Mouse (Mus musculus) thymus, postnatal 4 days (tissue): ENCODE results near the gene Prl7d1.
"Not testable (repeated sequence)": the region's sequence is repeated elsewhere in the genome, so short reads cannot be mapped to it uniquely, and the experiment has no call there.

Experiments used
- DNase-seq: peaks from one replicate; pipeline ENCODE4 v3.0.0; 2021

Gene Prl7d1

DNA sequence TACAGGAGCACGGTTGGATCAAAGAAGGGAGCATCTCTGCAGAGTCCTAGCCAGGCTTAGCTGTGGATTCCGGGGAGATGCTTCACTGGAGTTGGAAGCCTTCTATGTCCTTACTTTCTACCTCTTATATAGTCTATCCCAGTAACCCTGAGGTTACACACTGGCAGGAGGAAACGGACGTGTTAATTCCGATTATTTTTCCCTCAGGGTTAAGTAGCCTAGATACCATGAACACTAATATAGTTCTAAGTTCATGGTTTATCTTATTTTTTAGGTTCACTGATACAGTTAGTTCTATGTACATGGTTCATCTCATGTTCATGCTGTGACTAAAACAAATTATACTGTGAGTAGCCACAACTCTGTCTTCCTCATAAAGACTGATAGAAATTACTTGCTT is at the start of gene Prl7d1:
TSS of gene Prl7d1 (minus strand) at position 101 of the 400 bp plus-strand sequence.
- DNase-seq, result no peak

GRCm38 (mm10) chr13:27734512-27735186 is 18.1 kb upstream of the Prl7d1 start:
- DNase-seq, result no peak

GRCm38 (mm10) chr13:27730286-27730959 is 13.9 kb upstream of the Prl7d1 start:
- not testable (repeated sequence) for DNase-seq

DNA sequence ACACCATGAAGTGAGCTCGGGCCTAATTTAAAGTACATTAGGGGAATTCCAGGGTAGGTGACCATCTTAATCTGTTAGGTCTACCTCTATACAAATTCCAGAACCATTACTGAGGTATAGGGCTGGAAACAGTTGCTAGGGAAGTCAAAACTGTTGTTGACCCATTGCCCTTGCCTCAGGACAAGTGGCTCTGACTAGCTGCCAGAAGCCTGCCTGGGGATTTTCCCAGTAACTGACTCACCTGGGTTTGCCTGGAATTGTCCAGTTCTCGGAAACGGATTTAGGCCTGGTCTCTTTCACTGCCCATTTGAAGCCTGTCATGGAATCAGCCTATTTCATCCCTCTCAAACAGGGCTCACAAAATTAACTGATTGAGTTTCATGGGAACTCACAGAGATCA is 8.5 kb upstream of the Prl7d1 start:
- DNase-seq, result not testable (repeated sequence)

GRCm38 (mm10) chr13:27706521-27706920 is 10.0 kb downstream of the Prl7d1 start:
- DNase-seq, result no peak

DNA sequence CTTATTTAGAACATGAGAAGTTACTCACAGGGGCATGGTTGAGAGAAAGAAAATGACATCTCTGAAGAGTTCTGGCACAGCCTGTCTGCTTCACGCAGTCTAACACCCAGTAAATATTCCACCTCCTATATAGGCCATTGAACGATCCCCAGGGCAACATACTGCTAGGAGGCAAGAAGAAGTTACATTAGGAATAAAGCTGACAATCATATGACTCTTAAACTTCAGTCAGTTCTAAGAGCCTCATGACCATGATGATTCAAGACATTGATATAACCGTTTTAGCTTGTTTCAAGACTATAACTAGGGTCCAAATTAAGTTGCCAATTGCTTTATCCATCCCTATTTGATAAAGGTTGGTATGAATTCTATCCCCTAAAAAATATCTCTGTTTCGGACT is 48.6 kb downstream of the Prl7d1 start, which contains the start of gene Prl7a2:
TSS of gene Prl7a2 (minus strand) at position 101 of the 400 bp plus-strand sequence.
- no peak for DNase-seq

DNA sequence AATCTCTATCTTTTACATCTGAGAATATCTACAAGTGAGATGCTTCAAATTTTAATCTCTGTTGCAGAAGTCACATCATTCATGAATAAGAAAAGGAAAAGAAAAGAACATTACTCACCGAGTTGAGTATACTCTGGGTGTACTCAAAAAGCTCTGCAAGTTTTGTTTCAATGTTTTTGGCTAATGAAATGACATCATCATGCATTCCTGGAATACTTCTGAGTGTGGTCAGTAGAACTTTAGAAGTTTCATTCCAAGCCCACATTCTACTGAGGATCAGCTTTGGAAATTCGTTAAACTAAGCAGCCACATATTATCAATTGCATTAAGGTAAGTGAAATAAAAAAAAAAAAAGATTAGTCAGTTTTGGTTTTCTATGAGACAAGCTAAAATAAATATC is 55.8 kb downstream of the Prl7d1 start:
- no peak for DNase-seq
